Mouse (Mus musculus) urinary bladder, postnatal 4 days (tissue): ENCODE data around the gene Gm3642.
"Not testable (repeated sequence)": the region's sequence is repeated elsewhere in the genome, so short reads cannot be mapped to it uniquely, and the experiment has no call there.

Source experiments
- DNase-seq, 2 experiments: peaks; one replicate each; pipeline ENCODE4 v3.0.0; 2021 to 2022; ENCODE audit warnings: low spot score in 2 of 2

The Gm3642 gene

GRCm38 (mm10) chr14:6840211-6840610 lies at the start of gene Gm3642:
Gm3642 (minus strand) TSS chr14:6840311.
- DNase-seq, result not testable (repeated sequence)

DNA sequence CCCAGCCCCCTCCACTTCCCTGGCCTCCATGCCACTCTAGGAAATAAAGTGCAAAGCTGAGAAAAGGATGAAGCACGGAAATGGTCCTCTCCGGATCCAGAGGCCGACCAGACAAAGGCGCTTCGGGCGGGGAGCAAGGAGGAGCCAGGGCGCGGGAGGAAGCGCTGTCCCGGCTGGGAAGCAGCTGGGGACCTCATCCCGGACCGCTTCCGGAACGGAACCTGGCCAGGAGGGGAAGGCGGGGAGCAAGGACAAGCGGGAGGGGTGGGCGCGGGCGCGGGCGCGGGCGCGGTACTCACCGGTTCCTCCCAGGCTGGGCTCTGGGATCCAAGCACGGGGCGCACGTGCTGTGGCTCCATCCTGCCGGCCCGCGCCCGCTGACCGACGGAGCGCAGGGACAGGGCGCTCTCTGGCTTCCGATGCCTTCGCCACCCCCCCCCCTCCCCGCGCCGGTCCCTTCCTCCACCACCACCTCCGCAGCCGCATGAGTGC lies 49.5 kb upstream of the Gm3642 start, which contains the start of gene Gm3667:
TSS of gene Gm3667 (minus strand) at position 442 of the 492 bp plus-strand sequence.
- DNase-seq, result not testable (repeated sequence)

DNA sequence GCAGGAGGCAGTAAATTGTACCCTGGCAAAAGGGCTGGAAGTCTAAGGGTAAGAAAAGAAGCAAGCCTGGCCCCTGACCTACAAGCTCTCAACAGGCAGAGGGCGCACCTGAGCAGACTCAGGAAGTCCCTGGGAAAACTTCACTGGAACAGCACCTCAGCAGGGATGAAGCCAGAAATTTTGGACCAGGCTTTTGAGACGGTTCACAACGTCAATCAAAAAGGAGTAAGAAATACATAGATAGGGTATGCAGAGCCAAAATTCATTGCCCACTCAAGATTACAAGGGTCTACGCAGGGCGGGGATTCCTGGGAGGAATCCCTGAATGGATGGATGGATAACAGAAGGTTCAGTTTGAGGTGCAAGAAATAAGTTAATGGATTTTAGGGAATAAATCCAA lies 48.7 kb upstream of the Gm3642 start:
- DNase-seq, result peak in 1 of 2 experiments; percentile 19

GRCm38 (mm10) chr14:6823297-6823696 lies 16.8 kb downstream of the Gm3642 start:
- peak in 1 of 2 experiments; percentile 57 for DNase-seq
